Mouse (Mus musculus) embryonic facial prominence, embryonic 10.5 days (tissue): ENCODE results near the gene Fsip1. TPM values are rescaled to one million over a fixed set of nuclear protein-coding genes. Genes with fewer than 3 reads are reported as not detected.
A peak's percentile ranks its signal among the peaks of the same experiment; 100 is the strongest.

Experiments used
- DNase-seq: peaks from one replicate; pipeline ENCODE4 v3.0.0-alpha.2; 2017; ENCODE audit warnings: low spot score
- H3K27ac ChIP-seq: fragments of 300-500 bp; sonication (generic); replicated peaks from 2 replicates; pipeline ENCODE4 v1.5.1; 2016; ENCODE audit warnings: mild to moderate bottlenecking
- H3K27me3 ChIP-seq: fragments of 300-500 bp; sonication (generic); replicated peaks from 2 replicates; pipeline ENCODE4 v1.6.1; 2016; ENCODE audit warnings: low read depth, mild to moderate bottlenecking; ENCODE audit not compliant: poor library complexity, severe bottlenecking
- H3K36me3 ChIP-seq: fragments of 300-500 bp; sonication (generic); replicated peaks from 2 replicates; pipeline ENCODE4 v1.6.1; 2016; ENCODE audit warnings: mild to moderate bottlenecking, moderate library complexity
- H3K4me1 ChIP-seq: fragments of 300-500 bp; sonication (generic); 2 replicates; pipeline ENCODE4 v1.6.1; 2016
- H3K4me3 ChIP-seq: fragments of 300-500 bp; sonication (generic); 2 replicates; pipeline ENCODE4 v1.5.1; 2016; ENCODE audit warnings: mild to moderate bottlenecking, moderate library complexity
- H3K9me3 ChIP-seq: fragments of 300-500 bp; sonication (generic); 2 replicates; pipeline ENCODE4 v1.6.1; 2016; ENCODE audit warnings: mild to moderate bottlenecking
- WGBS: fragments of 180-500 bp; shearing (Covaris S2); methylation state at CpG from one replicate; pipeline ENCODE4 v1.1.7; 2016; 5-methylcytosine and 5-hydroxymethylcytosine counted together
- polyA plus RNA-seq: library from polyadenylated mRNA; unstranded; fragments of >200 nt; fragmentation: Nextera tagmentation; extraction: Ambion mirVana; gene quantifications from 2 replicates; pipeline ENCODE4 v1.2.1, GENCODE M21; 2016

Gene Fsip1
- polyA plus RNA-seq, 1 experiment from 2014 or later: 1.7 TPM

- H3K4me1 ChIP-seq: no peaks in the 10 kb centered on the region
- WGBS: 87% methylated on average over 9 of the region's 9 CpGs
- no peaks in the 10 kb centered on the region for H3K9me3 ChIP-seq
- DNase-seq: no peak
- H3K4me3 ChIP-seq: no peak overlapping the region
- no peaks in the 10 kb centered on the region for H3K36me3 ChIP-seq
- H3K27me3 ChIP-seq: no peaks in the 10 kb centered on the region
- H3K27ac ChIP-seq: no peak overlapping the region
Measured at GRCm38 (mm10) chr2:118288326-118289065, 31.7 kb upstream of the Fsip1 start.

GRCm38 (mm10) chr2:118287678-118288077 lies 30.9 kb upstream of the Fsip1 start:
- Histone ChIP-seq H3K9me3 (no peaks in the 10 kb centered on the region), H3K4me3 (no peak overlapping the region)
- DNase-seq: no peak

GRCm38 (mm10) chr2:118282467-118282866 lies 25.7 kb upstream of the Fsip1 start:
- no peak overlapping the region for H3K4me3 ChIP-seq
- no peak for DNase-seq
- 86% methylated on average over 3 of the region's 3 CpGs for WGBS

More at GRCm38 (mm10) chr2:118287678-118288077, 30.9 kb upstream of the Fsip1 start:
- Histone ChIP-seq H3K36me3 (no peaks in the 10 kb centered on the region), H3K27me3 (no peaks in the 10 kb centered on the region), H3K27ac (no peak overlapping the region), H3K4me1 (no peaks in the 10 kb centered on the region)
- whole genome bisulfite sequencing: 93% methylated on average over 4 of the region's 4 CpGs

GRCm38 (mm10) chr2:118278249-118278648 lies 21.5 kb upstream of the Fsip1 start:
- H3K27ac ChIP-seq: no peak overlapping the region
- no peaks in the 10 kb centered on the region; the same call in 1 of the 2 replicates for H3K4me1 ChIP-seq
- 93% methylated on average over 8 of the region's 8 CpGs for WGBS
- H3K4me3 ChIP-seq: no peak overlapping the region
- no peaks in the 10 kb centered on the region for H3K9me3 ChIP-seq
- H3K36me3 ChIP-seq: no peaks in the 10 kb centered on the region
- no peak for DNase-seq
- no peaks in the 10 kb centered on the region for H3K27me3 ChIP-seq

More at GRCm38 (mm10) chr2:118282467-118282866, 25.7 kb upstream of the Fsip1 start:
- Histone ChIP-seq H3K9me3 (no peaks in the 10 kb centered on the region), H3K27ac (no peak overlapping the region), H3K36me3 (no peaks in the 10 kb centered on the region), H3K4me1 (no peaks in the 10 kb centered on the region), H3K27me3 (no peaks in the 10 kb centered on the region)

DNA sequence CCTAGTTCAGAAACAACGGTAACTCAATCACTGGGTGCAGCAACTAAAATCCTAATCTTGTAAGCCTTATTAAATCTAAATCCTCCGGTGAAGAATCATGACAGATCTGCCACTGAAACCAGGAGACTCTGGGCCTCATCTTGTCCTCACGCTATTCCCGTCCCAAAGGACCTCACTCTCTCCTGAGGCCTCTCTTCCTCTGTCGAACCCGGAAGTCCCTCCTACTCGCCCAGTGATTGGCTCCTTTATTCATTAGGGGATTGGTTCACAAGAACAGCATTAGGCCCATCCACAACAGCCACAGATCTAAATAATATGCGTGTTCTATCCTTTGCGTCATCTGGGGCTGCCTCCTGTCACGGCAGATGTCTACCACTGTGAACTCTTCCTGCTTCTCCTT lies 14.8 kb upstream of the Fsip1 start:
- WGBS: 92% methylated on average over 10 of the region's 10 CpGs
- Histone ChIP-seq H3K4me1 (no peaks in the 10 kb centered on the region; the same call in 1 of the 2 replicates), H3K36me3 (no peaks in the 10 kb centered on the region), H3K4me3 (no peak overlapping the region), H3K27ac (no peak overlapping the region), H3K9me3 (no peaks in the 10 kb centered on the region), H3K27me3 (no peaks in the 10 kb centered on the region; the same call in 1 of the 2 replicates)
- DNase-seq: no peak

- Histone ChIP-seq H3K27me3 (no peaks in the 10 kb centered on the region; the same call in 1 of the 2 replicates), H3K4me3 (no peak overlapping the region), H3K9me3 (no peaks in the 10 kb centered on the region), H3K27ac (no peak overlapping the region), H3K36me3 (no peaks in the 10 kb centered on the region), H3K4me1 (no peaks in the 10 kb centered on the region; the same call in 1 of the 2 replicates)
- 93% methylated on average over 14 of the region's 14 CpGs for WGBS
- DNase-seq: no peak
Measured at GRCm38 (mm10) chr2:118270213-118270612, 13.4 kb upstream of the Fsip1 start.

GRCm38 (mm10) chr2:118263914-118264201 lies 7.1 kb upstream of the Fsip1 start:
- H3K9me3 ChIP-seq: no peaks in the 10 kb centered on the region
- 48% methylated on average over 2 of the region's 2 CpGs for WGBS
- no peak for DNase-seq
- H3K27ac ChIP-seq: no peak overlapping the region
- H3K36me3 ChIP-seq: no peaks in the 10 kb centered on the region
- peaks cover 7% of the 10 kb centered on the region; the same call in 1 of the 2 replicates for H3K27me3 ChIP-seq
- H3K4me1 ChIP-seq: no peaks in the 10 kb centered on the region
- no peak overlapping the region for H3K4me3 ChIP-seq

DNA sequence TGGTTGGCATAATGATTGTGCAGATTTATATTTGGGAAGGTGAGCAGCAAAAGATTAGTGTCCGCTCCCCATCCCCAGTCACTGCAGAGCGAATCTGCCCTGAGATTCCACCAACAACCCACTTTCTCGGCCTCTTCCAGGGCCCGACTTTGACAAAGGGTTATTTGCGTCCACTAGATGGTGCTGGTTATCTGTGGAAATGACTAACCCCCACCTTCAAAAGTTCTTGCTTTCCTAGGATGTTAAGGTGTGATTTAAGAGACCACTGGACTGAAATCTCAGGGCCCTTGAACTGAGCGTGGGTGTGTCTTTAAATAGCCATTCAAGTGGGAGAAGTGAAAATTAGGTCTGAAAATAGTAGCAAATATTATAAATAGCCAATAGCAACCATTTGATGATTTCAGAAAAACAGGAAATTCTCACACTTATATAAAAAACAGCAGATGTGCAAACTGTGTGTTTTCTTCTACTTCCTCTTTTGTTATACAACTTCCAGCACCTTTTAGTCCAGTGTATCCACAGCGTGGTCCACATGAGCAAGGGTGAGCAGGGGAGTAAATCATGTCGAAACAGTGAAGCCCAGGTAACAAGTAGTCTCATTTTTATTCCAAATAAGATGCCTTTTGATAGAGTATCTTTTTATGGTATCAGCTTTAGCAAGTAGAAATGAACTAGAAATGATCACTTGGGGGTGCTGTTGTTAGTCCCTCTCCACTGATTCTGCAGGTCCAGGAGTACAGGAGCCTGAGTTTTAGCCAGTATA lies 6.6 kb upstream of the Fsip1 start:
- peak; percentile 52 for DNase-seq

DNA sequence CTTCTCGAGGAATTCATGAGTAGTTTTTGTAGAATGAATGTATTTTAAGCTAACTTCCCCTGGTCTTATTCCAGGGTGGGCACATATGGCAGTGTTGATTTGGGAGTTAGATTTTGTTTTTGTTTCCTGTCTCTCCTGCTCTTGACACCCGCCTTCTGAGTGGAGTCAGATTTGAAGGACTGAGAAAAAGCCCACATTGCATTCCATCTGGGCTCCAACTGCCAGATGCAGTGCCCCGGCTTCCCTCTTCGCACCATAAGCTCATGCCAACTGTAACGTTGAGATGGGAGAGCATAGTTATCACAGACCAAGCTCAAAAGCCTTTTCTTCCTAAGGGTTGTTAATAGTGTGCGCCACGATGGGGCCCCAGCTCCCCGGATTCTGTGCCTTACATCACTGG lies 5.9 kb upstream of the Fsip1 start:
- Histone ChIP-seq H3K27ac (no peak overlapping the region), H3K36me3 (no peaks in the 10 kb centered on the region), H3K27me3 (peaks cover 7% of the 10 kb centered on the region; the same call in 1 of the 2 replicates), H3K4me3 (no peak overlapping the region), H3K9me3 (no peaks in the 10 kb centered on the region), H3K4me1 (no peaks in the 10 kb centered on the region)
- DNase-seq: no peak
- 64% methylated on average over 8 of the region's 8 CpGs for WGBS

More for the DNA sequence above, 6.6 kb upstream of the Fsip1 start:
- no peaks in the 10 kb centered on the region for H3K9me3 ChIP-seq
- H3K27ac ChIP-seq: no peak overlapping the region
- no peak overlapping the region for H3K4me3 ChIP-seq
- H3K27me3 ChIP-seq: peaks cover 7% of the 10 kb centered on the region; the same call in 1 of the 2 replicates
- H3K4me1 ChIP-seq: no peaks in the 10 kb centered on the region
- 25% methylated on average over 8 of the region's 8 CpGs for WGBS
- H3K36me3 ChIP-seq: no peaks in the 10 kb centered on the region

DNA sequence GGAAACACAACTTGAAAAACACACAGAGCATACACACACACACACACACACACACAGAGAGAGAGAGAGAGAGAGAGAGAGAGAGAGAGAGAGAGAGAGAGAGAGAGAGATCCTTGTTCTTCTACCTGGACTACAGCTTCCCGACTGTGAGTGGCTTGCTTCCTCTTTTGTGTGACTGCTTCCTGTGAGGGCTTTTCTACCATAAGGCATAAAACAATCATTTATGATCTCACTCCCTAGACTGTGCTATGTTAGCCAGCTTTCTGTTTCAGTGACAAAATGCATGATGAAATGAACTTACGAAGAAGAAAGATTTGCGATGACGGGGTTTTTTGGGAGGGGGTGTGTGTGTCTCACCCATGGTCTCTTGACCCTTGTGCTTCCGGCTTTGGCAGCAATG lies 3.0 kb upstream of the Fsip1 start:
- WGBS: 86% methylated on average over 5 of the region's 5 CpGs
- H3K27ac ChIP-seq: no peak overlapping the region

GRCm38 (mm10) chr2:118257094-118257493 lies 328 bp upstream of the Fsip1 start:
- no peak for DNase-seq
- WGBS: 73% methylated on average over 8 of the region's 8 CpGs
- no peak overlapping the region for H3K27ac ChIP-seq
- H3K36me3 ChIP-seq: no peaks in the 10 kb centered on the region
- H3K4me1 ChIP-seq: peaks cover 6% of the 10 kb centered on the region; the same call in 1 of the 2 replicates
- 0 out of 2 replicates have a peak, but pooled peaks cover 4% of the 10 kb centered on the region for H3K9me3 ChIP-seq
- peaks cover 4% of the 10 kb centered on the region; the same call in 1 of the 2 replicates for H3K27me3 ChIP-seq
- peak overlapping the region; percentile 62 for H3K4me3 ChIP-seq

More for the DNA sequence above, 3.0 kb upstream of the Fsip1 start:
- Histone ChIP-seq H3K4me1 (peaks cover 6% of the 10 kb centered on the region; the same call in 1 of the 2 replicates), H3K36me3 (no peaks in the 10 kb centered on the region), H3K4me3 (no peak overlapping the region), H3K27me3 (peaks cover 7% of the 10 kb centered on the region; the same call in 1 of the 2 replicates), H3K9me3 (0 out of 2 replicates have a peak, but pooled peaks cover 4% of the 10 kb centered on the region)
- no peak for DNase-seq

DNA sequence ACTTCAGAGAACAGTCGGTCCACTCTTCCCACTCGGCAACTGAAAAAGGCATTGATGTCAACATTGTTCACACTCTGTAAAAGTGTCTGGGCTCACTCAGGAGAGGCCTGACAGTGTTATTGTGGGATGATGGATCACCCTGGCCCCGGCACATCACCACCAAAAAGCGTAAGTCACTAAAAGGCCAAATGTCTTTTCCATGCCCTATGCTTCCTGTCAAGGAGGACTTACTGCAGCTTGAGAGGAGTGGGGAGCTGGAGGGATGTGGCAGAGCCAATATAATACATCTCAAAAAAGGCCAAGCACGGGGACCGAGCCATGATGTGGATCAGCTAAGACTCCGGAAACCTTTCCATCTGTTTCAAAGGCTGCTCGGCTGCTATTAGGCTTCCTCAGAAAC lies 2.2 kb downstream of the Fsip1 start:
- peaks cover 4% of the 10 kb centered on the region; the same call in 1 of the 2 replicates for H3K27me3 ChIP-seq
- H3K9me3 ChIP-seq: 0 out of 2 replicates have a peak, but pooled peaks cover 4% of the 10 kb centered on the region
- WGBS: 83% methylated on average over 8 of the region's 8 CpGs
- peaks cover 6% of the 10 kb centered on the region; the same call in 1 of the 2 replicates for H3K4me1 ChIP-seq
- no peak overlapping the region for H3K27ac ChIP-seq
- H3K4me3 ChIP-seq: no peak overlapping the region
- DNase-seq: no peak
- no peaks in the 10 kb centered on the region for H3K36me3 ChIP-seq
